Mouse (Mus musculus) layer of hippocampus, adult 2 months (tissue): ENCODE results near the gene Mmaa. TPM values are rescaled to one million over a fixed set of nuclear protein-coding genes. Genes with fewer than 3 reads are reported as not detected.
A peak's percentile ranks its signal among the peaks of the same experiment; 100 is the strongest.

Experiments
- DNase-seq, 2 experiments: peaks; one replicate each; pipeline ENCODE4 v3.0.0; 2022; ENCODE audit warnings: low spot score in 2 of 2
- H3K27ac ChIP-seq: fragments of 200-600 bp; 2 replicates; pipeline ENCODE4 v1.8.1; 2022
- H3K4me3 ChIP-seq: fragments of 200-600 bp; 2 replicates; pipeline ENCODE4 v1.8.1; 2022; ENCODE audit warnings: mild to moderate bottlenecking
- CTCF ChIP-seq: fragments of 200-600 bp; conservative IDR thresholded peaks from 2 replicates; pipeline ENCODE4 v1.8.1; 2022; ENCODE audit warnings: antibody characterized with exemption, mild to moderate bottlenecking, moderate library complexity
- long read RNA-seq, 2 experiments: library from polyadenylated mRNA; stranded (forward); transcript quantifications; one replicate each; pipeline ENCODE4 v2.0.0; 2021; ENCODE audit warnings: borderline mapping rate in 2 of 2
- total RNA-seq, 2 experiments: library from RNA; stranded (reverse); gene quantifications; 2 replicates each; pipeline ENCODE4 v1.2.3; 2021

Mmaa gene
- 10 to 100 TPM; 26.0 to 28.5 TPM for total RNA-seq
- long read RNA-seq, experiment 1, full-length matches to known transcripts = 4 of 34 reads
- long read RNA-seq, experiment 1, partial matches to known transcripts = 23 of 34 reads
- long read RNA-seq, experiment 1, other reads (novel, unspliced or antisense) = 7 of 34 reads
- long read RNA-seq, experiment 2, full-length matches to known transcripts = 5 of 35 reads
- long read RNA-seq, experiment 2, partial matches to known transcripts = 20 of 35 reads
- long read RNA-seq, experiment 2, other reads (novel, unspliced or antisense) = 10 of 35 reads

DNA sequence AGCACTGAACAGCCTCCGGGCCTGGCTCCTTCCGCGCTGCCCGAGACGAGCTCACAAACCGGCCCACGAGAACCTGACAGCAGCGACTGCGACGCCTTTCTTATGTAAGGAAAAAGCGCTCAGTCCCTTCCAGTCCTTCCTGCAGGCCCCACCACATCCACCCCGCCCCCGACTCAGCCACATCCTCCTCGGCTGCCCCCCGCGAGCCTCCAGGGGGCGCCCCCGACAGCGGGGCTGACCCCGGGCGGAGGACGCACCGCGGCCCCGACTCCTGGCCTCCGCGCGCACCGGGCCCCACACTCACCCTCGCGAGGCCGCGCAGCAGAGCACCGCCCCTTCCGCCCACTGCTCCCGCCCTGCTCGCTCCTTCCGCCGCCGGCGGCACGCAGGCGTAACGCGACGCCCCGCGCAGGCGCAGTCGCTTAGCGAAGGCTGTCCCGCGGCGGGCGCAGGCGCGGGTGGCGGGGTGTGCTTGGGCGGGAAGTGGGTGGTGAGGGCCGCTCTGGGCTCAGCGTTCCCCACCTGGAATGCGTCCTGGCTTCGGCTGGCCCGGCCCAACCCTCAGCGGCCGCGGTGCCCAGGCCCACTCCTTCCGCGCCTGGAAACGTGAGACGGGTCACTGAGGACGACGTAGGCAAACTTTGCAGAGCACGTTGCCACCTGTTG is at the start of gene Mmaa:
Gene Mmaa (minus strand): TSS at position 328 of the 666 bp plus-strand sequence.
- H3K4me3 ChIP-seq = peak within 1 kb of the TSS; percentile 67
- peak within 1 kb of the TSS; percentile 98 for H3K27ac ChIP-seq
- DNase-seq = peak; percentile 94 to 97
- TF ChIP-seq CTCF = peak; percentile 76

DNA sequence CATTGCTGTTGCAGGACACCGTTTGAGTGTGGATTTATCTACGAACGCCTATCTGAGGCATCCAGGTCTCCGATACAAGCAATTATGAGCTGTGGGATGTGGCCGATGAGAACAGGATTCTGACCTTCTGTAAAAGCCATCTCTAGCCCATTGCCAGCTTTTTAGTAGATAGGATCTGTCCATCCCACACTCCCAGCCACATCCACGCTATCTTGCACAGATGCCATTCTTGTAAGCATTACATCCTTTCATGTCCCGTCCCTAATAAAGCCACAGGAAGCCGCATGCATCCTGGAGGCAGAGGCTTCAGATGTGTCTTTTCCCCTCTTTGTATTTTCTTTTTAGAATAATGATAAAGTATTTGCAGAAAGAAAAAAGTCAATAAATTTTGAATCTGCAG is 46.5 kb upstream of the Mmaa start:
- Histone ChIP-seq H3K4me3 (no peak overlapping the region), H3K27ac (no peak overlapping the region)
- no peak for TF ChIP-seq CTCF
- DNase-seq = no peak

DNA sequence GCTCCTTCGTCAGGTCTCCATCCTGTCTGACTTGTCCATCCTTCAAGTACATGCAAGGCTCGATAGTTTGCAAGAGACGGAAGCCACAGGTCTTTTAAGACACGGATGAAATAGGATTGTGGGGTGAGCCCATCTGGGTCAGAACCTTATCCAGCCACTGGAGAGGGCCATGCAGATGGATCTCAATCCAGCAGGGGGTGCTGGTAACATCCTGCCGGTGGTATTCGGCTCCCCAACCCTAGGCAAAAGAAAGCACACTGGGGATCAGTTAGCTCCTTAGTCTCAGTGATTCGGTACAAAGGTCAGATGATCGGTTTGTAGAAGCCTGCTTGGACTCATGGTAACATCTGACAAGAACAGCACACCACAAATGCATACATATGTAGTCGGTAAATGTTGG is 44.8 kb upstream of the Mmaa start:
- peak in 1 of 2 experiments; percentile 38 for DNase-seq
- TF ChIP-seq CTCF = peak; percentile 83
- Histone ChIP-seq H3K27ac (no peak overlapping the region), H3K4me3 (no peak overlapping the region)

DNA sequence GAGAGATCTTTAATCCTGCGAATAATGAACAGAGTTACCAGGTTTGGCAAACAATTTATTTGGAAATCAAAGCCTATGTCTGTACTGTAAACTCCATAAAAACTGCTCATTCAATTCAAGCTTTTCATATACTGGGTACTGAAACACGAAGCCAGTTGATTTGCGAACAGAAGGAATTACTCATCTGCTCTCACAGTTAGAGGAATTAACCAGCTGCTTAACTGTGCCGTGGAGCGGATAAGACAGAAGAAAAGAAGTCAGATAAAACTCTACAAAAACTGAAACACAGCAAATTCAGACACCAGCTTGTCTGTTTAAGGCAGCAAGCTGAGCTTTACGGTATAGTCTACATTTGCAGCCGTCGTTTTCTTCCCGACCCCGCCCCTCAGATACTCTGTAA is 43.9 kb upstream of the Mmaa start:
- no peak for TF ChIP-seq CTCF
- H3K4me3 ChIP-seq = no peak overlapping the region
- peak in 1 of 2 experiments; percentile 45 for DNase-seq
- no peak overlapping the region for H3K27ac ChIP-seq

DNA sequence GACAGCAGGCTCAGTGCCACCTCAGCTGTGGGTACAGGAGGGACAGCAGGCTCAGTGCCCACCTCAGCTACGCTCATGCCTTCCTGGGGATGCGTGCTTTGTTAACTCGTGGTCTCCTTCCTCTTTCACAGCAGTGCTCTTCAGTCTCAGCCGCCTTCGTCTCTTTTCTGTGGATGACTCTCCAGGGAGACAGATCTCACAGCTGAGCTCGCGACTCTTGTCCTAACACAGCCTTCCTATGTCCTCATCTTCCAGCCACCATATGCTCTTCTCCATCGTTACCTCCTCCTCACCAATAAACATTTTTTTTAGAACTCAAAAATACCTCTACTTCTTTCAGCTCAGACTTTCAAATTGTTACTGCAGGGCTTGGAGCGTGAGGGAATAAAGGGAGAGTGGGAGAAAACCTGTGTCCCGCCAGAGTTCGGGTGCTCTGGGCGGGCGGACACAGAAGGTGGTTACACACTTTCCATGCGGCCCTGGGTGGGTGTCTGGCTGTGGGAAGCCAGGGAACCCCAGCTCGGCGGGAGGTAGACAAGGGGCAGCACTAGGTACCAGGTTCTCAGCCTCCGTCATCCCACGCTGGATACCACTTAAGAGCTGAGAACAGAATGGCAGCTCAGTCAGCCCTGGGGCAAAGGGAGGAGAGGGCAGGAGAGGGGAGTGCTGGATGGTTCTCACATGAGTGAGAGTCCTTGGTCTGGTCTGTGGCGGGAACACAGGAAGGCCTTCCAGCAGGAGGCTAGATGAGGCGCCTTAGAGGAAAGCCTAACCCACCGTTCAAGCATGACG is 37.6 kb upstream of the Mmaa start:
- no peak for DNase-seq
- TF ChIP-seq CTCF = no peak
- H3K27ac ChIP-seq = no peak overlapping the region
- H3K4me3 ChIP-seq = no peak overlapping the region

DNA sequence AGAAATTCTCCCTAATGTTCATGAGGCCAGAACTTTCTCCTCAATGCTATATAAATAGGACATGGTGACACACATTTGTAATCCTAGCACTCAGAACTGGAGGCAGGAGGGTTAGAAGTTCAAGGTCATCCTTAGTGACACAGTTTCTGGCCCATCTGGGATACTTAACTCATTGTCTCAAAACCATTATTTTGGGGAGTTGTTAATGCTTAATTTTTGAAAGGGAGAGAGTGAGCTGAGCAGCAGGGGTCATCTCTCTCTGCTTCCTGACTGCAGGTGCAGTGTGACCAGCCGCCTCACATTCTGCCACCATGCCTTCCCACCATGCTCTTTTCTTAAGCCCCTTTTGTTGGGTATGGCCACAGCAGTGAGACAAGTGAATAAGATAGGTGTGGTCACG is 36.8 kb upstream of the Mmaa start:
- TF ChIP-seq CTCF = no peak
- no peak for DNase-seq
- Histone ChIP-seq H3K4me3 (no peak overlapping the region), H3K27ac (no peak overlapping the region)

DNA sequence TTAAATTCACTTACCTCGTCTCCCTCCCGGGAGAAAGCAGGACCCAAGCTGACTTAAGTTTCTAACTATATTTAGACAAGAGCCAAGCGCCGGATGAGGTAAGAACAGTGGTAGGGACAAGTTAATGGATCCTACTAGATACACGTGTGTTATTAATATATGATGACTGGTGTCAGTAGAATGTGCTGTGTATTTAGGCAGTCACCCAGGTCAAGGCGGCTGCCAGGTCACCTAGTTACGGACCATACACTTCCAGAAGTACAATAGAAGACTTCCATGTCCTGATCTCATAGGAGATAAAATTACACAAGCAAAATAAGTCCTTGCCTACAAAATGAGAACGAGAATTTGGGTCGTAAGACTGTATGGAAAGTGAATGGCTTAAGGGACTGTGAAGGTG is 36.3 kb upstream of the Mmaa start:
- H3K27ac ChIP-seq = no peak overlapping the region
- TF ChIP-seq CTCF = no peak
- H3K4me3 ChIP-seq = no peak overlapping the region
- no peak for DNase-seq

DNA sequence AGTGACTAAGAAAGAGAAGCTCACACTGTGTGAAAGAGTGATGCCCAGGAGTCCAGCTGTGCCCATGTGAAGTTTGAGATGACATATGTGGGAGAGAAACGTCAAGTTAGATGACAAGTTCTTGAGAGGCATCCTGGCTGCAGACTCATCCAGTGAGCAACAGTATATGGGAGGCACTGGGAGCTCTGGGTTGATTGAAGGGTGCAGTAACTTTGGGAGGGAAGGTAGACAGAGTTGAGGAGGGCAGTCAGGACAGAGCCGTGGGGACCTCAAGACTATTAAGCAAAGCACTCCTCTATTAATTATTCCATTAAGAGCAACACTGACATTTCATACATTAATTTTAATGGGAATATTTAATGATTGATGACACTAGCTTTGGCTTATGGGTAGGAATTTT is 35.0 kb upstream of the Mmaa start:
- H3K4me3 ChIP-seq = no peak overlapping the region
- no peak overlapping the region for H3K27ac ChIP-seq
- no peak for TF ChIP-seq CTCF
- no peak for DNase-seq

DNA sequence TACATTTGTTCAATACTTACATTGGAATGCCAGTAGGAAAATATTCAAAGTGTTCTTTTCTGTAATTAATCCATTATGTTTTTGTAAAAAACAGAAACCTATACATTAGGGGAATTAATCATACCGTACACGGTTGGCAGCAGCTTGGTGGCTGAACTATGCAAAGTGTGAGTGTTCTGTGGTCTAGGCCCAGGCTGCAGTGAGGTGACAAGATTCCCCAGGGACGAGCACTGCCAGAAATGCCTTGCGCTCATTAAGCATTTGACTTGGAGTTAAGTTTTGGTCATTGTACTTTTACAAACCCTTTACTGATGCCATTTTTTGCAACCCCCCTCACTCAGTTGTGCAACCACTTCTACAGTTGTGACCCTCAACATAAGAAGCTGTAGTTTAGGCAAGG is 34.4 kb upstream of the Mmaa start:
- DNase-seq = no peak
- no peak overlapping the region for H3K27ac ChIP-seq

DNA sequence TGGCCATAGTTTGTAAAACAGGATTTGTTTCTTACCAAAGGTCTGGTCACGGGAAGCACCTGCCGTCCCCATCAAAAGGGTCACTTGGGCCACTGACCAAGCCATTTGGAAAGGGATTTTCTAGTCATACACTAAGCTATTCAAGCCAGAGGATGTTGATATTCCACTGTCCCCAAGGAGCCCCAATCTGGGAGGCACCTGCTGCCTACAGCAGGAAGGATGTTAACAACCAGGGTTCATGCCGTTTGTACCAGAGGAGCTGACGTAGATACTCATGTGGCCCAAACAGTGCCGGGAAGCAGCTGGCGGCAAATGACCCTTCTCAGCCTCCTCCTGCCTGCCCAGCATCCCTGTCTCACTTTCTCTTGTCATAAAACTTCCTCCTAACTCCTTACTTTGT is 30.8 kb upstream of the Mmaa start:
- no peak for TF ChIP-seq CTCF

More for the DNA sequence above, 34.4 kb upstream of the Mmaa start:
- H3K4me3 ChIP-seq = no peak overlapping the region
- TF ChIP-seq CTCF = no peak

DNA sequence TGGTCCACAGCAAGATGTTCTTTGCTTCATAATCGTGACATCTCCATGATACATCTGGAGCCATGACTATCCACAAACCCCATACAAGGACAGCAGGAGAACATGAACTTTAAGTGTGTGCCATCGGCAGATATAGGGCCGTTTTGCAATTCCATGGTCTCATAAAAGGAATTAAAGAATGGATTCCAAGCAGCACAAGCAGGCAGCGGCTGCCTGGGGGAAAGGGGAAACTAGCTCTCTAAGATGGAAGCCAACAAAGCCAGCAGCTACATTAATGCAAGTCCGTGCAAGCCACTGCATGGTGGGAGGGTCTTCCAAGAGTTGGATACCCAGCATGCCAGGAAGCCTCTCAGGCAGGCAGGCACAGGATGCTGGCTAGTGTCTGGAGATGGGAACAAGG is 30.2 kb upstream of the Mmaa start:
- no peak for TF ChIP-seq CTCF
- no peak overlapping the region for H3K4me3 ChIP-seq
- no peak for DNase-seq
- H3K27ac ChIP-seq = no peak overlapping the region

More for the DNA sequence above, 30.8 kb upstream of the Mmaa start:
- H3K27ac ChIP-seq = no peak overlapping the region
- H3K4me3 ChIP-seq = no peak overlapping the region
- no peak for DNase-seq

DNA sequence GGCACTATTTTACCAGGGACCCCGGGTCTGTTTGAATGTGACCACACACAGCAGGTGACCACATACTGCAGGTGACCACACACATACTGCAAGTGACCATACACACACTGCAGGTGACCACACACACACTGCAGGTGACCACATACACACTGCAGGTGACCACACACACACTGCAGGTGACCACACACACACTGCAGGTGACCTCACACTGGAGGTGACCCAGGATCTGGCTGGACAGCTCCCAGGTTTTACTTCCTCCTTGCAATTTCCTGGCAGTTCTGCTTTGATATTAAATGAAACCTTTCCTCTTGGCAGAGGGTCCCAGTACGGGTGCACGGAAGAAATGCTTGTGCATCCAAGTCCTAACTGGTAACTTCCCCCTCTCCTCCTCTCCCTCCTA is 29.3 kb upstream of the Mmaa start:
- no peak for TF ChIP-seq CTCF
- Histone ChIP-seq H3K27ac (no peak overlapping the region), H3K4me3 (no peak overlapping the region)
- no peak for DNase-seq

DNA sequence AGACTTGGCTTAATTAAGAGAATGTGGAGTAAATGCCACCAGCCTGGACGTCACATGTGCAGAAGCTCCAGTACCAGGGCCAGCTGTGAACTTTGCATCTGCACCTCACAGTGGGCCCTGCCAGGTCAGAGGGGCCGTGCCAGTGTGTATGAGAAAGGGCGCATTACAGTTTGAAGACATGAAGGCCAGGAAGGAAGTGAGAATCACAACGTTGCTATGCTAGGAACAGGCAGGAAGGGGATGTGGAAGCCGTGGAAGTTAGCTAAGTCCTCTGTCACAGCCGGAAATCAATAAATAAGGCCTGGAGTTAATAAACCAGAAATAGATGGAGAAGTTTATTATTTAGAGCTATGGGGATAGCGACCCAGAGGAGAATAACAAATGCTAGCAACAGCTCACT is 28.4 kb upstream of the Mmaa start:
- DNase-seq = no peak
- no peak overlapping the region for H3K4me3 ChIP-seq
- no peak overlapping the region for H3K27ac ChIP-seq
- no peak for TF ChIP-seq CTCF

DNA sequence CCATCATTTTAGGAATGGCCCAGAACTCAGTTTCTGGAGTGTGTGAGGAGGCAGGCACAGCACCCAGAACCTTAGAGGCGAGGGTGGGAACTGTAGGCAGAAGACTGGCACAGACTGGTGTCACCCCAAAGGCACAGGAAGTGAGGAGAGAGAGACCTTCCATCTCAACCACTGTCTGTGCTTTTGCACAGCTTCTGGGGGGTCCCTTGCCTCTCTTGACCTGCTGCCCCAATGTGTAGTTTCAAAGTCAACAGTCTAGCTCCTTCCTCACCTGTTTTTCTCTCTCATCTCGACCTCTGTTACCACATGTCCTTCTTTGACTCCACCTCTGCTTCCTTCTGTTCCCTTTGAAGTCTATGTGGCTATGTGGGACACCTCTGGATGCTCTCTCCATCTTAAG is 16.1 kb upstream of the Mmaa start:
- no peak for DNase-seq
- no peak for TF ChIP-seq CTCF
- H3K4me3 ChIP-seq = no peak overlapping the region
- no peak overlapping the region for H3K27ac ChIP-seq
